Mouse (Mus musculus) adrenal gland, postnatal 10 days (tissue): ENCODE measurements around the gene Kcnn3. TPM values are rescaled to one million over a fixed set of nuclear protein-coding genes. Genes with fewer than 3 reads are reported as not detected.

Experiments used
- DNase-seq: peaks from one replicate; pipeline ENCODE4 v3.0.0; 2021; ENCODE audit warnings: mixed read lengths
- total RNA-seq, 2 experiments: library from RNA; stranded (reverse); gene quantifications; 2 replicates each; pipeline ENCODE4 v1.2.3; 2021

Gene Kcnn3
- total RNA-seq, 2 experiments from 2014 or later: 4.3 to 6.3 TPM

GRCm38 (mm10) chr3:89667131-89667530 is 147.2 kb downstream of the Kcnn3 start:
- no peak for DNase-seq

- no peak for DNase-seq
Measured at GRCm38 (mm10) chr3:89671334-89671733, 151.4 kb downstream of the Kcnn3 start.

- DNase-seq: no peak
Measured at GRCm38 (mm10) chr3:89672573-89673317, 152.8 kb downstream of the Kcnn3 start.

- no peak for DNase-seq
Measured at GRCm38 (mm10) chr3:89677617-89678016, 157.7 kb downstream of the Kcnn3 start.

- no peak for DNase-seq
Measured at GRCm38 (mm10) chr3:89686031-89686430, 166.1 kb downstream of the Kcnn3 start.

GRCm38 (mm10) chr3:89688694-89689581 is 169.0 kb downstream of the Kcnn3 start:
- peak; percentile 93 for DNase-seq

- no peak for DNase-seq
Measured at GRCm38 (mm10) chr3:89691776-89692175, 171.8 kb downstream of the Kcnn3 start.

- no peak for DNase-seq
Measured at GRCm38 (mm10) chr3:89696152-89696821, 176.3 kb downstream of the Kcnn3 start.

- no peak for DNase-seq
Measured at GRCm38 (mm10) chr3:89698958-89699357, 179.0 kb downstream of the Kcnn3 start.

GRCm38 (mm10) chr3:89700461-89700860 is 180.5 kb downstream of the Kcnn3 start:
- no peak for DNase-seq

GRCm38 (mm10) chr3:89703596-89703995 is 183.6 kb downstream of the Kcnn3 start:
- DNase-seq: no peak

- DNase-seq: no peak
Measured at GRCm38 (mm10) chr3:89704064-89704463, 184.1 kb downstream of the Kcnn3 start.

- DNase-seq: peak; percentile 87
Measured at GRCm38 (mm10) chr3:89714359-89715206, 194.6 kb downstream of the Kcnn3 start, which contains the start of gene Adar. Gene Adar (plus strand): TSS chr3:89715022.

GRCm38 (mm10) chr3:89715207-89715966 is 195.4 kb downstream of the Kcnn3 start:
- peak; percentile 62 for DNase-seq

GRCm38 (mm10) chr3:89715967-89716256 is 195.9 kb downstream of the Kcnn3 start:
- no peak for DNase-seq

- no peak for DNase-seq
Measured at GRCm38 (mm10) chr3:89722032-89722431, 202.1 kb downstream of the Kcnn3 start.

- no peak for DNase-seq
Measured at GRCm38 (mm10) chr3:89723400-89724084, 203.6 kb downstream of the Kcnn3 start.
